Mouse (Mus musculus) adrenal gland, postnatal 36 days (tissue): Measurements from ENCODE around the gene Rpl3l. TPM values are rescaled to one million over a fixed set of nuclear protein-coding genes. Genes with fewer than 3 reads are reported as not detected.

Source experiments
- DNase-seq, 2 experiments: peaks; one replicate each; pipeline ENCODE4 v3.0.0; 2021; ENCODE audit warnings: mixed read lengths in 1 of 2
- total RNA-seq, 2 experiments: library from RNA; stranded (reverse); gene quantifications; 2 replicates each; pipeline ENCODE4 v1.2.3; 2021

Gene Rpl3l
- total RNA-seq, 2 experiments from 2014 or later, result 0.40 TPM; not detected in 1

DNA sequence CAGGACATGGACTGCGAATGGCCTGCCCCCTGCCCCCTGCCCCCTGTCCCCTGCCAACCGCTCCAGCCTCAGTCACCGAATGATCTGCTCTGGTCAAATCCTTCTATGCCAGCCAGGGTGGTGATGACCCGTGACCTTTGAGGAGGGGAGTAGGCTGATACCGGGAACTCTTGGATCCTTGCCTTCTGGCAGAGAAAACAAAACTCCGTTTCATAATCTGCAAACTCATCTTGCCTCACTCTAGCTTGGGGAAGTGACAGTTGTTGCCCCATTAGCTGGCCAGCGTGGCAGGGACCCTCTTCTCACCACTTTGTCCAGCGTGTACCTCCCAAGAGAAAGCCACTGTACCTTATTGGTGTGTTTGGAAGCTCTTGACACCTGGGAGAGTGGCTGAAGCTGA, 14.7 kb downstream of the Rpl3l start:
- peak in 1 of 2 experiments; percentile 21 for DNase-seq

DNA sequence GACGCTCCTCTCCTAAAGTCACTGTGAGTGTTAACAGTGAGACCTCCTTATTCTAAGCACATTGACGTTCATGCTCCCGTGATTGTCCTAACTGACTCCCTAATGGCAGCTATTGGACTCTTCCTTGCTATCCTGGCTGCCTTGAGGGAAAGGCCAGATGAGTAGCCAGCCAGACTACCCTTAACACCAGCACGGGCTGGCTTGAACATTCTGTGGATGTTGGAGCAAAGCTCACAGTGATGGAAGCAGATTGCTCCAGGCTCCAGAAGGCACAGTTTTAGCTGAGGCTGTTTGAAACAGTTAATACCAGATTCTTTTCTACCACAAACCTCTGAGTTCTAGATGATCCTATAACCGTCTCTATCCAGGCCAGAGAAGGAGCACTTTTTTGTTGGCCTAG, 16.3 kb downstream of the Rpl3l start:
- DNase-seq, result no peak

DNA sequence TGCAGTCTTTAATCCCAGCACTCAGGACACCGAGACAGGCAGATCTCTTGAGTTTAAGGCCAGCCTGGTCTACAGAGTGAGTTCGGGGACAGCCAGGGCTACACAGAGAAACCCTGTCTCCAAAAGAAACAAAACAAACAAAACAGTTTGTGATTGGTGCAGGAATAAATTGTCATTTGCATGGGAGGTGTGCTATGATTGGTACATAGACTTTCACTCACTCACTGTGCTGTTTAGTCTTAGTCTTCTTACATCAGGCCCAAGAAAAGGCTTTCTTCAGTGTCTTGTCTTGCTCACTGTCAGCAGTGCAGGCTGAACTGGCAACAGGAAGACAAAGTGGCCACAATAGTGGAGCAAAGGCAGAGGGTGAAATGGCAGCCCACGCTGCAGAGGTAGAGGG, 16.8 kb downstream of the Rpl3l start:
- DNase-seq, result no peak

DNA sequence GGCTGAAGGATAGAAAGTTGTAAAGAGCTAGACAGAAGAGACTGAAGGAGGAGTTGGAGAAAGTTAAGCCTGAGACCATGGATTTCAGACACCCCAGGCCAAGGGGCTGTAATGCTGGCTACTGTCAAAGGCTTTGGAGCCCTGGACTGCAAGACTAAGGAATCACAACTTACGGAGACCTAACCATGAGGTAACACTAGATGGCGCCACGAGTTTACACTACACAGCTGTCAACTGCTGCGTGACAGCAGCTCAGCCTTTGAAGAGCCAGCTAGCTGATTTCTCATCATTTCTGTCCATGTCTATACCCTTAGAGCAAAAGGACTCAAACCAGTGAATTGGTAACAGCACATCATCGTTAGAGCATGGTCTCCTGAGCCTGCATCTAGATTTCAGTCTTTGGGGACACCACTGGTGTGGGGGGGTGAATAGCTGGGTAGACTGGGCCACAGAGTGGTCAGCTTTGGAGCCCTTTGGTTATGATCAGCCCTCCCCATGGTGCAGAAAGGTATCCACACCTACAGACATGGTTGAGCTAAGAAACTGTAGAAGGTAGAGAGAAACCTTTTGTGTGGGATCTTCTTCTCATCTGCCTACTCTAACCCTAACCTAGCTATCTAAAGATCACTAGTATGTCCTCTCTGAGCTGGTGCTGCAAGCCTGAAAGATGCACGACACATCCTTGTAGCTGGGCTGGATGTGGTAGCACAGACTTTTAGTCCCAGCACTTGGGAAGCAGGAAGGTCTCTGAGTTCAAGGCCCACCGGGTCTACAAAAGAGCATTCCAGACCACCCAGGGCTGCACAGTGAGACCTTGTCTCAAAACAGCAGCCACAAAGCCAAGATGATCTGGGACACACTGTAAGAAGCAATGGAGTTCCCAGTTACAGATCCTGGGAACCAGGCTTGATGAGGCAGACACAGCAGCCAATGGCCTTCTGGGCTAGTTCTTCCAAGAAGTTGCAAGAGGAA, 18.2 kb downstream of the Rpl3l start:
- DNase-seq, result peak; percentile 85 to 86

DNA sequence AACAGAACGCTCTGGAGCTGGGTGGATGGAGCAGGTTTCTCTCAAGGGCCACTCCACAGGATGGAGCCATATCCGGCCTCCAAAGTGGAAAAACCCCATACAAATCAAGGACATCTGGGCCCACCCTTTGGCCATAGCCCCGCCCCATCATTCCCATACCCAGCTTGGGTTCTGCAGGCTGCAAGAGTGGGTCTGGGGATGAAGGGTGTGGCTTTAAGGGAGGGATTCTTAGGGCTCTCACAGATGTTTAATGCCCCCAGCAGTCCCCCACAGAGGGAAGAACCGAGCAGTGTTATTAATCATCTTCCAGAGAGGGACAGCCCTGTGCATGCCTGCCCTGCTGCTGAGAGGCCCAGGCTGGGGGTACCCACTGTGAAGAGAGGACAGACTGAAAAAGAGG, 19.4 kb downstream of the Rpl3l start:
- no peak for DNase-seq

DNA sequence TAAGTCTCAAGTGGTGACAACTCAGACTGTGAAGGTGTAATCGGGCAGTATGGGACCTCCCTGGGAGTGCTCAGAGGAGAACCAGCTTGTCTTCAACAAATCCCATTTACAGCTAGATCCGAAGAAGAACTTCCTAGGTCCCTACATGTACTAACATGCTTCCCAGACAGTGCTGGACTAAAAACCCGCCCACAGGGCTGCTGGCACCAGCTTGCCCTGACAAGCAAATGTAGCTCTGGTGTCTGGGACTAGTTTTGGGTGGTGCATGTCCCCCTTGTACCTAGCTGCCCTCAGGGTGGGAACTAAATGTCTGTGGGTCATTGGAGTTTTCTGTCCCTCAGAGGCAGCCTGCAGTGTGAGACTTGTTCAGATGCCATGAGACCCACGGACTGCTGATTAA, 23.9 kb downstream of the Rpl3l start:
- no peak for DNase-seq

DNA sequence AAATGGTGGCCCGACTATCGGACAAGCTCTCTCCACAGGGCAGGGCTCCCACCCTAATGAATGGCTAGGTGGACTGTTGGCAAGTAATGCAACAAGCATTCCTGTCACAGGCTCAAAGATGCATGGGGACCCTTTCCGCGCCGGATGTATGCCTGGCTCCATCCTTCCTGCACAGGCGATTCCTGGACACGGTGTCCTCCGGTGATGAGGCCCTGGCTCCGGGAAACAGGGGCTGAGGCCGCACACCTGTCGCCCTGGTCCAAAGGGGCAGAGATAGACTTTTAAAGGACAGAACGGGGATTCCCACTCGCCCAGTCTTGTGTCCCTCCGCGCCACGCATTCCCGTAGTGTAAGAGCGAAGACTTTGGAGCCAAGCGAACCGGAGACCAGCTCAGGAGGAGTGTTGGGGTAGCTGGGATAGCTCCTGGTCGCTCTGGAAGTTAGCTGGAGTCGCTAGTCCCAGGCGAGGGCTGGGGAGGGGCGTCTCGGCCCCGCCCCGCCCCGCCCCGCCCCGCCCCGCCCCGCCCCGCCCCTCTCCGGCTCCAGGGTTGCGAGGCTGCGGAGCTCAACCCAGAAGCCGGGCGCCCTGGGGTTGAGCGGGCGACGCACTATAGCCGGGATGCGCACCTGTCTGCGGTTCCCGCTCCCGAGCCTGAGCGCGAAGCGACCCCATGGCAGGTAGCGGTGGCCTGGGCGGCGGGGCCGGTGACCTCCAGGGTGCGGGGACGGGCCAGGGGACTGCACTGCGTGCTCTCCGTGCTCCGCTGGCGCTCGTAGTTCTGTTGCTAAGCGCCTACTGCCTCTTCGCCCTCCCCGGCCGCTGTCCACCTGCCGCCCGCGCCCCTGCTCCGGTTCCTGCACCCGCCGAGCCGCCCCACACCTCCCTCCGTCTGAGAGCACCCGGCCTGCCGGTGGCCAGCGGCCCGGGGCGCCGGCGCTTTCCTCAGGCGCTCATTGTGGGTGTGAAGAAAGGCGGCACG, 25.1 kb downstream of the Rpl3l start, which contains the start of gene Hs3st6:
Gene Hs3st6, plus strand, starts transcription at position 574 of the 980 bp plus-strand sequence.
- DNase-seq, result peak; percentile 41 to 50

DNA sequence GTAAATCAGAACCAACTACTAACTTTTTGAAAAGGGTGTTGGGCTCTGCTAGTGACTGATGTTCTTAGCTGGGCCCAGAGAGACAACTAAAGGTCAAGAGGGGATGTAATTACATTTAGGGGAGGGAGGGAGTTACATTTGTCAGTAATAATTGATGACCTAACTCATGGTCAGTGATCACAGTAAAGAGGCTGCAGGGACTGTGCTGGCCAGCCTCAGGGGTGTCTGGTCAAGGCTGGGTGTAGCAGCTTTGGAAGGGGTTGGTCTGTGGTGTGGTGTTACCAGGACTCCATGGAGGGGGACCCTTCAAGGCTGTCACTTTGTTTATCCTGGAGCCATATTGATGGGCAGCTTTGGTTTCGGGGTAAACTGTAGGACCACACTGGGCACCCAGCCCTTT, 29.8 kb downstream of the Rpl3l start:
- no peak for DNase-seq

DNA sequence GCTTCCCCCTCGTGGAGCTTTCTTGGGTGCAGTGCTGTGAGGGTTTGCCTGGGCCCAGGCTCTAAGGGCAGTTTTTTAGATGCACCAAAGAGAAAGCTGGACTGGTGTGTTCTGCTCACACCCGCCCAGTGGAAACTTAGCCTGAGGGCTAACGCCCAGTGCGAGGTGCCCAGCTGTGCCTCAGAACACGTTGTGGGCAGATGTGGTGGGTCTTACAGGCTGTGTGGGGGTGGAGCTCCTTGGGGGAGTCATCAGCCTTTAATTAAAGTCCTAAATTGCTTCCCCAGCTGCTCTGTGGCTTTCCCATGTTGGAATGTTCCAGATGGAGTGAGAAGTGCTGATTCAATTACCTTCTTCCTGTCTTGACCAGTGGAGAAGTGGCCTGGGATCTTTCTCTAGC, 33.5 kb downstream of the Rpl3l start:
- DNase-seq, result no peak

DNA sequence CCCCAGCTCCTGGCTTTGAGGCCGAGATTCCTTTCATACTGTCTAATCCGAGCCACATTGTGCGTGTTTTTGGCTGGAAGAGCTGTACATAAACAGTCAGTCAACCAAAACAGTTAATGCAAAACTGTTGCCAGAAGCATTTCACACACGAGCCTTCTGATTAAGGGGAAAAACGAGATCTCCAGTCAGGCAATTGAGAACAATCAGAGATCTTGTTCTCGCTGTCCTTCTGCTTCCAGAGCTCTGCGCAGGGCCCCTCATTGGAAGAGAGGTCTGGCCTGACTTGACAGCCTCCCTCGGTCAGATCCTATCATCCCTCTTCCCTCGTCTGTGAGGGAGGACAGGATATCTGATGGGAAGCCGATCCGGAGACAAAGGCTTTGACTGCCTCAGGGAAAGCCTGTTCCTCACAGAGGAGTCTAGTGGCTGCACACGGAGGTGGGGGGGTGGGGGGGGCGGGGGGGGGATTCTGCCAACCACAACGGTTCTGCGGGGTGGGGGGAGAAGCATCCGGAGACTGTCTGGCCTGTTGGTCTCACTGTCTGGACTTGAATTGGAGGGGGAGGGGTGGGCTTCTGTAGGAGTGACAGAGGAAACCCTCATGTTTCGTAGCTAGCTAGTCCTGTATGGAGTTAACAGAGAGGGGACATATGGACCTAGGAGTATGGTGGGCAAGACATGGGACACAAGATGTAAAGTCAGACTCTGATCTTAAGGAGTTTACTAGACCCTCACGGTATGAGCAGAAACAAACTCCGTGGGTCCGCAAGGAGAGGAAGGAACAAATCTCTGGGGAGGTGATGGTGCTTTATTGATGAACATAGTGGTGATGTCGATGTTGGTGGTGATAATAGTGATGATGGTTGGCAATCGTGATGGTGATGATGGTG, 37.6 kb downstream of the Rpl3l start:
- DNase-seq, result no peak

DNA sequence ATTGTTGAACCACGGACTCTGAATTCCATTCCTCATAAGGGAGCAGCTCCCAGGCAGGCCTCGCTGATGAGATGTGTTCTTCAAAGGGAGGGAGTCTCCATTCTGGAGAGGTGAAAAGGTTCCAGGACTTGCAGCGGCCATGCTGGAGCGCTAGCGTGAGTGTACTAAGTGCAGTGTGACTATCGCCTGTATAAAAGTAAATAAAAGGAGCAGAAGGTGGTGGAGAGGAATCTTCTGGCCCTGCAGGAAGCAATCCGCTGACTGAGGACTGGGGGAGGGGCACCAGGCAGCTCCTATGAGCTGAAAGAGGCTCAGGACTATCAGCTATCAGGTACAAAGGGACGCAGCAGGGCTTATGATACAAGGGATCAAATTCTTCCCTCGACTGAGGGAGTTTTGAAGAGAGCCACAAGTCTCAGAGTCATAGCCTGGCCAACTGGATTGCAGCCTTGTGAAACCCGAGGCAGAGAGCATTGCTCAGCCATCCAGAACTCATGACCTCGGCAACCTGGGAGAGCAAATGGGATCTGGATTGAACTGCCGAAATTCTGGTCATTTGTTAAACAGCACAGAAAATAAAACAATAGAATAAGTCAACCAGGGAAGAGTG, 38.8 kb downstream of the Rpl3l start:
- no peak for DNase-seq

DNA sequence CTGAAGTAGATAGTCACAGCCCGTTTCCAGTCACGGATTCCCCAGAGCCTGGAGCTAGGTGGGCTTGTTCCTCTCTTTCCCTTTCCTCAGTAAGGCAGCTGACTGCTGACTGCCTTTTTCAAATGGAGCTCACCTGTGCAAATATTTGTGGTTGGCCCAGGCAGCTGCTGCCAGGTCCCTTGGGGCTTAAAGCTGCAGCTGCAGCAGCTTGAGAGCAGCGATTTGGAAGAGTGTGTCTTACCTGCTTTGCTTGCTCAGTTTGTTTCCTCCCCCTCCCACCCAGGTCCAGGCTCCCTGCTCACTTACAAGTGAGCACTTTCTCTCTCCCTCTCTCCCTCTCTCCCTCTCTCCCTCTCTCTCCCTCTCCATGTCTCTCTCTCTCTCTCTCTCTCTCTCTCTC, 41.5 kb downstream of the Rpl3l start:
- no peak for DNase-seq

DNA sequence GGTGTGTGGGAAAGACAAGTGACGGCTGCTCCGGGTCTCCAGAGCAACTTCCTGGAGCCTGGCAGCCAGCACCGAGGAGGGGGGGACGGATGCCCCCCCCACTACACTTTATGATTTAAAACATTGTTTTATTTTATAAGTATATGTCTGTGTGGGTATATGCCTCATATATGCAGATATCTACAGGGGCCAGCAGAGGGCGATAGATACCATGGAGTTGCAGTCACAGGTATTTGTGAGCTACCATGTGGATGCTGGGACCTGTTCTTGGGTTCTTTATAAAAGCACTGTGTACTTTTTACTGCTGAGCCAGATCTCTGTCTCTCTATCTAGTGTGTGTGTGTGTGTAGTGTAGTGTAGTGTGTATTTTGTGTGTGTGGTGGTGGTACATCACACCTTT, 45.6 kb downstream of the Rpl3l start:
- no peak for DNase-seq

DNA sequence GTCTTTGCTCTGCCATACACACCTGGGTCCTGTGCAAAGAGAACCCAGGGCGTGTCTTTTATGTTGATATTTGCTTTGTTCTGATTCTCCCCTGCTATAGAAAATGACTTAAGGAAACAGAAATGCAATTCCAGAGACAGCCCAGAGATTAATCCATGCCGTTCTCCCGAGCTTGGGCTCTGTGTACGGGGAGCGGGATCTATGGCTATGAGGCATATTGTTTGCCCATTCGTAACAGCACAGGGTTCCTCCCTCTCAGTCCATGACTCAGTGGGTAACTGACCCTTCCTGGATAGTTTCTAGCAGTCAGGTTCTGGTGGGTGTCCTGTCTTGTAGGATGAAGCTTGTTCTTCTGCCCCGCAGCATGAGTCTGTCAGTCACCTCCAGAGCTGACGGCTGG, 47.6 kb downstream of the Rpl3l start:
- no peak for DNase-seq

DNA sequence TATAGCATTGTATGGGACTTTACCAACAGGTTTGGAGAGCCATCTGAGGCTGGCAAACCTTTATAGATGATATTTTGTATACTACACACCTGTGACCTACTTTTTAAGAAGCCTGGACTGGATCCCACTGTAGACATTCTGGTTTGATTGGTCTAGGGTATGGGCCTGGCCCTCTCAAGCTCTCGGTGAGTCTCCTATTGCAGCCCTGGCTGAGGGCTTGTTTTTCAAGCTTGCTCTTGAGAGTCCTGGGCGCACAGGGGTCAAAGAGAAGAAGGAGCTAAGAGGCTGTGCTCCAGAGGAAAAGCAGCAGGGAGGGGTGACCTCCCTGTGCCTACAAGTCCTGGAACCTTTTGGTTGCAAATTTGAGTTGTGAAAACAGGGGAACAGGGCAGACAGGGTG, 49.5 kb downstream of the Rpl3l start:
- DNase-seq, result no peak

DNA sequence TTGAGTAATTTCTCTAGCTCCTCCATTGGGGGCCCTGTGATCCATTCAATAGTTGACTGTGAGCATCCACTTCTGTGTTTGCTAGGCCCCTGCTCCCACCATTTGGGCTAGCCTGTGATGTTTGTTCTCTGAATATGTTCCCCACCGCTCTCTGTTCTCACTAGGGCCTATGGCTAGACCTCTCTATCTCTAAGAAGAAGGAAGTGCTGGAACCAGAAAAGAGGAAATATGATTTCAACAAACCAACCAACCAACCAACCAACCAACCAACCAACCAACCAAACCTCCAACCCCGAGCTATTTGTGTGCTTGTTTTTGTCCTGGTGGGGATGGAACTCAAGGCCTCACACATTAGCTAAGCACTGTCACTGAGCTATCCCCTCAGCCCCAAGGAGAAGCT, 53.2 kb downstream of the Rpl3l start:
- DNase-seq, result no peak

Other genes with a start within 250 kb of the Rpl3l start
- gene Mlst8, start 248.7 kb upstream of the Rpl3l start, total RNA-seq, result 10 to 100 TPM; 22.8 to 24.3 TPM
- 10 to 100 TPM; 14.7 to 25.7 TPM for gene Caskin1, start 239.2 kb upstream of the Rpl3l start, total RNA-seq
- 100 to 1,000 TPM in 1 of 2 experiments, 10 to 100 TPM in 1; 94.7 to 118 TPM for gene Traf7, start 199.9 kb upstream of the Rpl3l start, total RNA-seq
- 1 to 10 TPM in 1 of 2 experiments, under 1 TPM in 1; 0.70 to 1.3 TPM for gene Rab26, start 193.6 kb upstream of the Rpl3l start, total RNA-seq
- 10 to 100 TPM; 46.9 to 49.1 TPM for gene Pkd1, start 178.0 kb upstream of the Rpl3l start, total RNA-seq
- gene Tsc2, start 95.2 kb upstream of the Rpl3l start, total RNA-seq, result 100 to 1,000 TPM in 1 of 2 experiments, 10 to 100 TPM in 1; 79.2 to 103 TPM
- gene Nthl1, start 95.1 kb upstream of the Rpl3l start, total RNA-seq, result 1 to 10 TPM; 7.8 TPM
- gene Slc9a3r2, start 77.5 kb upstream of the Rpl3l start, total RNA-seq, result 10 to 100 TPM; 48.0 to 88.5 TPM
- gene Npw, start 69.4 kb upstream of the Rpl3l start, total RNA-seq, result not detected
- 10 to 100 TPM; 47.5 to 51.1 TPM for gene Zfp598, start 58.1 kb upstream of the Rpl3l start, total RNA-seq
- 1 to 10 TPM; 1.7 to 2.0 TPM for gene Syngr3, start 37.9 kb upstream of the Rpl3l start, total RNA-seq
- 10 to 100 TPM; 34.5 to 42.0 TPM for gene Gfer, start 31.7 kb upstream of the Rpl3l start, total RNA-seq
- gene Noxo1, start 31.6 kb upstream of the Rpl3l start, total RNA-seq, result 1 to 10 TPM; 4.5 to 6.1 TPM
- 10 to 100 TPM; 36.0 to 38.5 TPM for gene Tbl3, start 20.2 kb upstream of the Rpl3l start, total RNA-seq
- not detected for gene Rnf151, start 9.8 kb upstream of the Rpl3l start, total RNA-seq
- gene Rps2, start 9.7 kb upstream of the Rpl3l start, total RNA-seq, result 100 to 1,000 TPM; 720 to 747 TPM
- 100 to 1,000 TPM; 239 to 246 TPM for gene Ndufb10, start 3.3 kb upstream of the Rpl3l start, total RNA-seq
- 10 to 100 TPM; 84.2 to 86.1 TPM for gene Msrb1, start 8.8 kb downstream of the Rpl3l start, total RNA-seq
- gene Hs3st6, start 25.2 kb downstream of the Rpl3l start, total RNA-seq, result 1 to 10 TPM; 1.8 to 2.2 TPM
- gene Meiob, start 76.5 kb downstream of the Rpl3l start, total RNA-seq, result 1 to 10 TPM; 1.0 to 1.1 TPM
- 100 to 1,000 TPM in 1 of 2 experiments, 10 to 100 TPM in 1; 97.1 to 102 TPM for gene Hagh, start 112.3 kb downstream of the Rpl3l start, total RNA-seq
- gene Fahd1, start 122.5 kb downstream of the Rpl3l start, total RNA-seq, result 10 to 100 TPM; 22.7 to 39.8 TPM
- gene Igfals, start 138.2 kb downstream of the Rpl3l start, total RNA-seq, result 1 to 10 TPM; 4.1 to 4.3 TPM
- 10 to 100 TPM; 47.7 to 57.9 TPM for gene Nubp2, start 158.5 kb downstream of the Rpl3l start, total RNA-seq
- 10 to 100 TPM; 31.2 to 34.7 TPM for gene Spsb3, start 158.8 kb downstream of the Rpl3l start, total RNA-seq
- 10 to 100 TPM; 41.0 to 42.3 TPM for gene Eme2, start 167.3 kb downstream of the Rpl3l start, total RNA-seq
- 100 to 1,000 TPM; 109 to 177 TPM for gene Mrps34, start 167.3 kb downstream of the Rpl3l start, total RNA-seq
- gene Nme3, start 168.7 kb downstream of the Rpl3l start, total RNA-seq, result 100 to 1,000 TPM in 1 of 2 experiments, 10 to 100 TPM in 1; 51.3 to 113 TPM
- gene Mapk8ip3, start 209.2 kb downstream of the Rpl3l start, total RNA-seq, result 100 to 1,000 TPM in 1 of 2 experiments, 10 to 100 TPM in 1; 82.1 to 126 TPM
- gene Jpt2, start 232.9 kb downstream of the Rpl3l start, total RNA-seq, result 10 to 100 TPM; 25.1 to 26.4 TPM